Mouse (Mus musculus): ENCODE measurements around the gene Thtpa.

- TF ChIP-seq CTCF (IDR thresholded peaks at IDR 0.05; ENCODE audit: low read depth), result no peak
- no peak for TF ChIP-seq EP300 (optimal IDR thresholded peaks at IDR 0.05)
Measured at GRCm38 (mm10) chr14:55066042-55066441, 28.5 kb upstream of the Thtpa start.

Measured in stomach, postnatal 0 days (tissue).